Mouse (Mus musculus): Measurements from ENCODE around the gene Tacc3.
A peak's percentile ranks its signal among the peaks of the same experiment; 100 is the strongest.

Gene Tacc3

DNA sequence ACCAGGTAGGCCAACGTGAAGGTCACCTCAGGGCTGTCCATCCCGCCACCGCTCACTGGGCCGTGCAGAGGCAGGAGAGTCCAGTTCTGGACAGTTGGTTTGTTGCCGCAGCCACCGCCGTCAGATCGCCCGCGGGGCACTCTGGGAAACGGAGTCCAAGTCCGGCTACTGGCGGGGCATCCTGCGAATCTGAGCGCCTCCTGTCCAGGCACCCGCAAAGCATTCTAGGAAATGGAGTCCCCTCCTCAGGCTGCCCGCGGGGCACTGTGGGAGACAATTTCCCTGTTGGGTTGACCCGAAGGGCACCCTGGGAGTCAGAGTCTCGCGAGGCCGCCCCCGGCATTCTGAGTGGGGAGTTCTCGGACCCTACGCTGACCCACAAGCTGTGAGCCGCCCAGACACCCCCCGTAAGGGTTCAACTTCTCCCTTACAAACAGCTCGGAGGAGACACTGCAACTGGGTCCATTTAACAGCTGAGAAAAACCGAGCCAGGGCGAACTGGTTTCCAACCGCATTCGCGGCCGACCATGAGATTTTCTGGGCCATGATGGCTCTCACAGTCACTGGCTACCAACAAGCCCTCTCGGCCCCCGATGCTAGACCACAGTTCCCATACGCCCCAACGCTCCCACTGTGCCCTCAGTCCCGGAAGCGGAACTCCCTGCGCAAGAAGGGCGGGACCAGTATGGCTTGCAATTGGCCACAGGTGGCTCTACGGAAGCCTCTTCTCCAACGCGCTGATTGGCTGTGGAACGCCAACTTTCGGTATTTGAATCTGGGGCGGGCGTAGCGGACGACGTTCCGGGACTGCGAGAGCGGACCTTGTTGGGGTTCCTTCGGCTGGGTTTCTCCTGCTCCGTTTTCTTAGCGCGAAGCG is at the start of gene Tacc3, which contains the start of gene Tmem129:
Tacc3 (plus strand) TSS at position 342 of the 877 bp plus-strand sequence.
Tmem129 (minus strand) TSS at position 630 of the 877 bp plus-strand sequence.
- peak; percentile 96 for DNase-seq (ENCODE audit: low spot score in 2 of 2)

DNA sequence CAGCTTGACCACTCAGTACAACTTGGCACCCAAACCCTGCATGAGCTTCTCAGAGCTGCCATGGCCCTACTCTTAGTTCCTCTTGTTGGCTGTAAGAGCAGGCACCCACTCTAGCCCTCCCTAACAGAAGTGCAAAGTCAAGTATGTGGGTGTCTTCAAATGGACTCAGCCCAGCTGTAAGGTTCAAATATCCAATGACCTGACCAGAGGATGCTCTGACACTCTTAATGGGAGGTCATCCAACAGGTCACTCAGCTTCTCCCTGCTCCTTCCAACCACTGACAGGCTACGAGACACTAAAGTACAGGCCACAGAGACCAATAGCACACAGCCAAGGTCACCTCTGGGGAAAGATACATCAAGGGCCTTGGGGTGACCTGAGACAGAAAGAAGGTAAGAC is 48.7 kb upstream of the Tacc3 start:
- no peak for DNase-seq (ENCODE audit: low spot score in 2 of 2)

DNA sequence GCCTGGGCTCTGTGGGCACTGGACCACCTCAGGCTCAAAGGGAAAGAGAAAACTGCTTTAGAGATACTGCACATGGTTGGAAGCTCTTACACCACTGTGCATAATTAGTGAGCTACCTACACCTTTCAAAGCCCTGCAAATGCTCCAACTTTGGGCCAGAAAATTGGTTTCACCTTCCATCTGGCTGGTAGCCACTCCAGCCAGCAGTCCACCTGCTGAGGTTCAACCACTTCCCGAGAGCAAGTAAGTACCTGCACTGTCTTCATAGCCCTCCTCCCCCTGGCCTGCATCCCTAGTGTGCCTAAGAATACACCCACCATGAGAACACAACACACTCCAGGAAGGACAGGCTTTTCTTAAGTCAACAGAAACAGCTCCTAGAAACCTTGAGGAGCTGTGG is 46.1 kb upstream of the Tacc3 start:
- no peak for DNase-seq (ENCODE audit: low spot score in 2 of 2)

DNA sequence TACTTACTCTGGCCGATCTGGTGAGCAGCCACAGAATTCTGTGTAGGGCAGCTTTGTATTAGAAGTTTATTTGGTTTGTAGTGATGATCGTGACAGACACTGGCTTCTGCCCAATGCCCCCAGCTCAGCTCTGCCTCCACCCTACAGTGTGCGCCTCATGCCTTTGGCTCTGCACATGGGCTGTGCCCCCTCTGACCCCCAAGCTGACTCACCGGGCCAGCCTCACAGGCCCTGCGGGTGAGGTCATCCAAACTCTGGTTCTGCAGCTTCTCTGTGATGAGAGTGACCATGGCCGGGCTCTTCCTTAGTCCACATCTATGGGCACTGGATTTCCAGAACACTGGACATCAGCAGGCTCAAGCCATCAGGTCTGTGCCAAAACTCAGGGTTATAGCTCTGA is 43.5 kb upstream of the Tacc3 start:
- DNase-seq (ENCODE audit: low spot score in 2 of 2): no peak

DNA sequence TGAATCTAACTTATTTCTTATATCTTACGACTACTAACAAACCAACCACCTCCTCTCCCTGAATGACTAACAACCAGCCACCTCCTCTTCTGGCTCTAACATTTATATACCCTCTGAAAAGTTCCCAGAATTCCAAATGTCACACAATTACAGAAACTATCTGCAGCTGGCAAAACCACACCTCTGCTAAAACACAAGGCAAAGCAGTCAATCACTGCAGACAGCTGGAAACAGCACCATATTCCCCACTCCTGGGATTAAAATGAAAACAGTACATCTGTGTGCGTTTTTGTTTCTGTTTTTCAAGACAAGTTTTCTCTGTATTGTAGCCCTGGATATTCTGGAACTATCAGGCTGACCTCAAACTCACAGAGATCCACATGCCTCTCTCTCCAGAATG is 35.3 kb upstream of the Tacc3 start:
- no peak for DNase-seq (ENCODE audit: low spot score in 2 of 2)

DNA sequence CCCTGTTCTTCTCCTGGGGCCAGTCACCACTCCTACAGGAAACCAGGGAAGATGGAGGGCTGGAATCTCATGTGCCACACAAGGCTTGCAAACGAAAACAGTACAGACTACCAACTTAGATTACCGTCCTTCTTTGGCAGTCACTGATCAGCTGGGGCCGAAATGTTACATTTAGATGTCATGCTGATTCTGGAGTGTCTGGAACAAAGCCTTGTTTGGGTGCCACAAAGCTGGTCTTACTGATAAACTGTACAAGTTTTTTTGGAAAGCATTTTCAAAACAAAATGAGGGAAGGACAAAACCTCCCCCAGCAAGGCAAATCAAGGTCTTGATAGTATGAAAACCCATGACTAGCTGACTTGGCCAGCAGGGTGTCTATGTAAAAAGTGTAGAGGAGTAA is 34.2 kb upstream of the Tacc3 start:
- DNase-seq (ENCODE audit: low spot score in 2 of 2): no peak

DNA sequence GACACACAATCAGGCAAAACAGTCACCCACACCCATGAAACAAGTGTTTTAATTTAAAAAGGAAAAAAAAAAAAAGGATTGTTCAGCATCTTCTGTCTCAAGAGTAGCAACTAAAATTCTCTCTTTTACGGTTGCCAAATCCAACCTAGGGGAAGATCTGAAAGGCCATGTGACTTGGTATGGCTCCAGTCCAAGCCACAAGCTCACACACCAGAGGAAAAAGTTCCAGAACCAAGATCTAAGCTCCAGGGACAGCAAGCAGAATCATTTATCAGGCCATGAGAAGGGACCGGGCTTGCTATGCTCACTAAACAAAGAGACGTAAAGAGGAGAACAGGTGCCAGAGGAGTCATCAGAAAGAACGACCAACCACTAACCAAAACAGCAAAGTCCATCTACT is 30.0 kb upstream of the Tacc3 start:
- DNase-seq (ENCODE audit: low spot score in 2 of 2): no peak

DNA sequence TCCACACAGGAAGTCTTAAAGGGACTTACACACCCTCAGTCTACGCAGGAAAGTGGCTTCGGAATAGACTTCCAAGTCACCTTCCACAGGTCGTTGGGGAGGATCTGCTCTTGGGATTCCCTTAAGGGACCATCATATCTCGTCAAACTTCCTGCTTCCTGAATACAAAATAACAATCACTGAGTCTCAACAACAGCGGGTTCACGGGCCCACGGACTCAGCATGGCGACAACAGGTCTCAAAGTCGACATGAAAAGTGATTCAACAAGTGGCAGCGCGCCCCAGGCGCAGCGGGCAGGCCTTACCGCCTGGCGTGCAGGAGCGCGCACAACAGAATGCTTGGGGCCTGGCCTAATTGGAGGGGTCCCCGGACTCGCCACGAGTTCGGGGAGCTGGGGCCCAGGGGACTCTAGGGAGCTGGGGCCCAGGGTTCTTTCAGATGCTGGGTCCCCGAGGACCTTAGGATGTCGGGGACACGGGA is 29.1 kb upstream of the Tacc3 start:
- DNase-seq (ENCODE audit: low spot score in 2 of 2): peak in 1 of 2 experiments; percentile 60

DNA sequence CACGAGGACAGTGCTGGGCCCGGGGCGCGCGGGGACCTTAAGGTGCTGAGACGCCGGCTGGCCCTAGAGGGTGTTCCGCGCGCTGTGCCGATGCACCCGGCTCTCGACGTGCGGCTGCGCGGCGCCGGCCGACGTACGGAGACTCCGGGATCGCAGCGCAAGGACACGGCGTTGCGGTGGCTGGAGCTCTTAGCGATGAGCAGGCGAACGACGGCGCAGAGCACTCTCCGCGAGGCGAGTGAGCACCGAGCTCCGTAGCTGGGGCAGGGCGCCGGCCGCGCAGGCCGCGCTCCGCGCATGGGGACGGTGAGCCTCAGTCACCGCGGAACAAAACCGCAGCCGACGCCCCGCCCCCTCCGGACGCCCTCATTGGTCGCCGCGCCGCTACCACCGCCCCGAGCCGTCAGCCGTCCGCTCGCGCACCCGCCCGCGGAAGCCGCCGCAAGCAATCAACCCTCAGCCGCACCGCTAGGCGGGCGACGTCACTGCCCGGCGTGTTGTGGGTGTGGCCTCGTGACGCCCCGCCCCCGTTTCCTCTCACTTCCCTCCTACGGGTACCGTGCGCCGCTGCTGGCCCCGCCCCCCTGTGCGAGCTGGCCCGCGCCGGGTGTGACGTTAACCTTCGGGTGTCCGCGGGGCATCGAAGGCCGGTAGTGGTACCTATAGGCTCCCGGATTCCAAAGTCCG is 28.5 kb upstream of the Tacc3 start, which contains the start of the genes Fam53a and Gm9903:
Fam53a (minus strand) TSS at position 335 of the 687 bp plus-strand sequence.
Gm9903 (plus strand) TSS at position 625 of the 687 bp plus-strand sequence.
- peak; percentile 100 for DNase-seq (ENCODE audit: low spot score in 2 of 2)

DNA sequence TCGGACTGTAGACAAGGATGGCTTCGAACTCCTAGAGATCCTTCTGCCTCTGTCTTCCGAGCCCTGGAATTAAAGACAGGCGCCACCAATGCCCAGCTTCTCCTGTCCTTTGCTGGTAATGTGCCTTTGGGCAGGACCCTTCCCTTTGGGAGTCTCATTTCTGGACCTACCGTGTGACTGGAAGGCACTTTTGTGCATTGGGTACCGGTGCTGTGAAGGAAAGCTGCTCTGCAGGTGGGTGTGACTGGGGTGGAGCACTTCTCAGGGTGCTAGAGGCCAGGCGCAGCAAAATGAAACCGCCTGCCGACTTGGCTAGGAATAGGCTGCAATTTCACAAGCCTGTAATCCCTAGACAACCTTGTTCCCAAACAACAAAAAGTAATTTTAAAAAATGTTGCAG is 27.9 kb upstream of the Tacc3 start:
- DNase-seq (ENCODE audit: low spot score in 2 of 2): peak; percentile 61 to 76

DNA sequence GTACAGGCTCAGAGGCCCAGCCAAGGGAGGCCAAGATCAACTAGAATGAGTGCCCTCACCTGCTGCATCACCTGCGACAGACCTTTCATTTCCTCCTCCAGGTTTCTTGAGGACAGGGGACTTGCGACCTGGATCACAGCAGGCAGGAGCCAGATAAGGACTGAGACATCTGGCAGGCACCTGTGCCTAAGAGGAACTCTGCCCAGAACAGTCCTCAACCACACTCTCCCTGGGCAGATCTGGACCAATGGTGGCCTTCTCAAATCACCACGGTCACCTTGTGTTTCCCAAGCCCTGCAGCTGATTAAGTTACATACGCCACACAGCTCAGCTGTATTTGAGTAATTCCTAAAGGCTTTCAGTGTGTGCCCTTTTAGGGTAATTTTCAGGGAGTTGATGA is 27.3 kb upstream of the Tacc3 start:
- no peak for DNase-seq (ENCODE audit: low spot score in 2 of 2)

DNA sequence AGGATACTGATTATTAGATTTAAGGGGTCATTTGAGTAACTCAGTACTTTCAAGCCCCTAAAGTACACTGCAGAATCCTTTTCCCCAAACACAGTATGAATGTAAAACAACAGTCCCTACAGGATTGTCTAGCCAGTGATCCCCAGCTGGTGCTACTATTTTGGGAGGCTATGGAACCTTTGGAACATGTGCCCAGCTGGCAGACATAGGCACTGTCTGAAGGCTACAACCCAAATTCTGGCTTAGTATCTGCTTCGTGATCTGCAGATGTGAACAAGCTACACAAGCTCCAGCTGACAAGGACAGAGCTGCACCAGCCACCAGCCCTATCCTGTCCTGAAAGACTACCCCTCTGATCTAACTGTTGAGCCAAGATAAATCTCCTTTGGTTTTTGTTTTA is 25.4 kb upstream of the Tacc3 start:
- no peak for DNase-seq (ENCODE audit: low spot score in 2 of 2)

DNA sequence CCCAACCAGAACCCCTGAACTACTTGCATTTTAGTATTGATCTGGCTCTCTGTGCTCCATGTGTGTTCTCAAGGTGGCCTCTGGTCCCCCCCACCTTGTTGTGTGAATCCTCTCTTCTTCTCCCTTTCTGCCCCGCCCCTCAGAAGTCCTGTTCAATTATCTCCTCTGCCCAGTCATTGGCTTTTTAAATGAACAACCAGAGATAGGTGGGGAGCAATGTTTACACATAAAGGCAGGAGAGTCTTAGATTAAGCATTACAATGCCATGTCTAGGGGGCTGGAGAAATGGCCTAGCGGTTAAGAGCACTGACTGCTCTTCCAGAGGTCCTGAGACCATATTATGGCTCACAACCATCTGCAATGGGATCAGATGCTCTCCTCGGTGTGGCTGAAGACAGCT is 22.6 kb upstream of the Tacc3 start:
- DNase-seq (ENCODE audit: low spot score in 2 of 2): no peak

DNA sequence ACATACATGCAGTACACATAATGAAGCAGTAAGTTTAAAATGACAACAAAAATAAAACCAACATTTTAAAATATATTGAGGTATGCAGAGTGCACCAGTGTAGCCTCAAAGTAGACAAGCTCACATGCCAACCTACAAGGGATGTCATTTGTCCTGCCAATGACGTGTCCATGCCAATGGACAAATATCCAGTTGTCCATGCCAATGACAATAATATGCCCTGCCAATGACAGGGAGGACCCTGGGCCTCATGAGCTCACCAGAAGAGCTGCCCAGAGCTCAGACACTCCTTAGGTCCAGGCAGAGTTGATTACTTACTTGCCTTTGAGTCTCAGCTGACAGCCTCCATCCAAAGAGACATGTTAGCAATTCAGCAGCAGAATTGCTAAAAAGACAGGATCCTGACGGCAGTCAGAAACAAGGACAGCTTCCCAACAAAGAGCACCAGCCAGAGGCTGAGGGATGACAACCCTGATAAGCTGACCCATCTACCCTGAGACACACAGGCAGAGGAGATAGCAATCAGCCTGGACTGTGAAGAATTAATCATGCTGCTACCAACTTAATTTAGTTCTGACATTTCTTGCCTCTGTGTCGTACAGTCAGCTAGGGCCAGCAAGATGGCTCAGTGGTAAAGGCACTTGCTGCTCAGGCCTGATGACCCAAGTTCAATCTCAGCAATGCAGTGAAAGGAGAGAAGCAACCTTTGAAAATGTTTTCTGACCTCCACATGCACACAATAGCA is 20.1 kb upstream of the Tacc3 start:
- DNase-seq (ENCODE audit: low spot score in 2 of 2): no peak

DNA sequence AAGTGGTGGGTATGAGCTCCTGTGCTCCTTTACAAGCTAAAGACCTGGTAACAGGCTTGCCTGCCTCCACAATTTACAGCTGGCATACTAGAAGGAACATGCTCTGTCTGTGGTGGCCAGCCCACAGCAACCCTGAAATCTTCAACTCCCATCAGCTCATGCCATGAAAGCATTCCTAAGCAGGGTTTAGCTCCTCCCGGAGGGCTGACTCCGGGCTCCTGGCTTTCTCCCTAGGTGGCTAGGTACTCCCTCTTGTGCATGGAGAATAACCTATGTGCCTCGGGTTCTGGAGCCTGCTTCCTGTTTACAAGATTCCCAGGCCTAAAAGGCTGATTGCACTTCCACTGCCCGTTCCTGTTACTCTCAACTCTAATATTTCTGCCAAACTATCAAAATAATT is 19.1 kb upstream of the Tacc3 start:
- DNase-seq (ENCODE audit: low spot score in 2 of 2): no peak

DNA sequence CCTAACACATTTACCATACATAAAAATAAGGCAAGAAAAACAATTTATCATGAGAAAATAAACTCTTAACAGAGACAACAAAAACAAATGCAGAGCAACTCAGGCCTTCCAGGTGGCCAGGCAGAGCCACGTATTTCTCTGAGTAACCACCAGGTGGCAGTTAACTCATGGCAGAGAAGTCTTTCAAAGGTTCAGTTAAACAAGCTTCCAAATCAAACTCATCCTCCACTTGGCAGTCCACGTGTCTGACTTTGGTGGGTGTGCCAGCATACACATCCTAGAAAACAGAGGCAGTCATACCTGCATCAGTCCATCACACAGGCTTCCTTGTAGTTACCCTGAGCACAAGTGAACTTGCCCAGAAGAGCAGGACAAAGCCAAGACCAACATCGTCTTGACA is 17.3 kb upstream of the Tacc3 start:
- peak in 1 of 2 experiments; percentile 42 for DNase-seq (ENCODE audit: low spot score in 2 of 2)

DNA sequence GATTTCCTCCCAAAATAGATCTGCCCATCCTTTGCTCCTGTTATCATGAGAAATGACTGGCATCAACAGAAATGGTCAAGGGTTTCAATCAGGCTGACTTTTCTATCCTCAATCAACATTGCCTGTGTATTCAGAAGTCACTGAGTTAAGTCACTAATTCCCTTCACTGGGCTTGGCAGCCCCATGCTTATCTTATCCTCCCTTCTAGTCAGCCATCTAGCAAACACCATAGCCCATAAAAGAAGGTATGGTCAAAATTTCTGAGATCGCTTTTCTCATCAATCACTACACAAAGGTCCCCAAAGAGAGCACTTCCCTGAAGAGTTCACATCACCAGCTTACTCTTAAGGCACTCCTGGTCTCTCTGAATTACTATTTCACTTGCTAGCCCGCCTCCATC is 6.9 kb upstream of the Tacc3 start:
- DNase-seq (ENCODE audit: low spot score in 2 of 2): no peak

DNA sequence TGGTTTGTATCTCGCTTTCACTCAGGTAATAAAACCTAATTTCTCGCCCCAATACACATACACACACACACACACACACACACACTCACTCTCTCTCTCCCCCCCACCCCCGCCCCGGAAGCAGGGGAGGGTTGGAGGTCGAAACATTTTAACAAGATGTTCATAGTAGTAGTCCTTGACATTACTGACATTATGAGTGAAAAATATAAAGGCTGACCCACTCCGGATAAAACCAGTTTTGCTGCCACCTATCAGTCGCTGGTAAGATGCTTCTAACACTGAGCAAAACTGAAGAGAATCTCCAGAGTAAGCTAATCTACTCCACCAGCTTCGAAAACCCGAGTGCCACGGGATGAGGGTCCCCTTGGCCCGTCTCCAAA is 6.4 kb upstream of the Tacc3 start:
- DNase-seq (ENCODE audit: low spot score in 2 of 2): peak in 1 of 2 experiments; percentile 16

DNA sequence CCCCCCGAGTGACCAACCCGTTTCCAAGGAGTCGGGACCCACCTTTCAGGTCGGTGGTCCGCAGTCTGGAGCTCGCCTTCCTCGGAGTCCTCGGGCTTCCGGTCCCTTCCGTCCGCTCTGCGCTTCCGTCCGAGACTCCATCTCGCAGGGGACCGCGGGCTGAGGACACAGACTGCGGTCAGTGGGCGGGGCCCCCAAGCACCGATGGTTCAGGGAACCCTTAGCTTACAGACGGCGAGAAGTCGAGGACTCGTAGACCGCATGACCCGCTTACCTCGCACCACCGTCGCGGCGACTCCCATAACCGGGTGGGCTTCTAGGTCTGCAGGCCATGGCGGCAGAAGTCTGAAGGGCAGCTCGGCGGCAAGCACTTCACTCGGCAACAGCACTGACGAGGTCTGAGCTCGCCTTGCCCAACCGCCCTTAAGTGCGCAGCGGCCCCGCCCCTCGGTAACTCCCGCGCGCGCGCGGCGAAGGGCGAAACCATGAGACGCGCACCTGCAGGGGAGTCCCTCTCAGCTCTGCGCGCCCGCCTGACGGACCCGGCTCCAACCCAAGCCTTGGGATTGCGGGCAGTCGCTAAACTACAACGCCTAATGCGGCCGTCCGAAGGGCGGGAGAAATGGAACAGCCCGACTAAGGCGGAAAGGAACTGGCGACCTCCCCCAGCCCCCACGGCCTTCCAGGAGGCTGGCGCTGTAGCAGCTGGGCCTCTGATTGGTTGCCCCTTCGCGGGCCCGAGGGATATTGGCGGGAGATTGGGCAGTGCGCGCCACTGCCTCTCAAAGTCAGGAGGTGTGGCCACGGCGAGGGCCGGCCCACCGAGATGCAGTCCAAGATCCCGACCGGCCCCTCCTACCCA is 5.8 kb upstream of the Tacc3 start, which contains the start of gene Slbp:
Slbp (minus strand) TSS at position 654 of the 862 bp plus-strand sequence.
- DNase-seq (ENCODE audit: low spot score in 2 of 2): peak; percentile 94 to 98

DNA sequence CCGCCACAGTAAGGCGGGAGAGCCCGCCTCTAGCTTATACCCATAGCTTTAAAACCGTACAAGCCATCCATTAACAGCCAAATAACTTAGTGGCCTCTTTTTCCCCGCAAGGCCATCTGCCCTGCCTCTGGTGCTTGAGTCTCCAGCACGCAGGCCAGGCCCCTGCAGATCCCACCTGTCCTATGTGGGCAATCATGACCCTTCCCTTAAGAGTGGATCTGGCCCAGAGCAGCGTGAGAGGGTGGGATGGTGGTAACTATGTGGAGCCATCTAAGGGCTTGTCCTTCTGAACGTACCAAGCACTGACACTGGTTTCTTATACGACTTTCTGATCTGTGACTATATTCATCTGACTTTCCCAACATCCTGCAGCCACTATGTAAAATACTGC is 5.2 kb upstream of the Tacc3 start:
- no peak for DNase-seq (ENCODE audit: low spot score in 2 of 2)

DNA sequence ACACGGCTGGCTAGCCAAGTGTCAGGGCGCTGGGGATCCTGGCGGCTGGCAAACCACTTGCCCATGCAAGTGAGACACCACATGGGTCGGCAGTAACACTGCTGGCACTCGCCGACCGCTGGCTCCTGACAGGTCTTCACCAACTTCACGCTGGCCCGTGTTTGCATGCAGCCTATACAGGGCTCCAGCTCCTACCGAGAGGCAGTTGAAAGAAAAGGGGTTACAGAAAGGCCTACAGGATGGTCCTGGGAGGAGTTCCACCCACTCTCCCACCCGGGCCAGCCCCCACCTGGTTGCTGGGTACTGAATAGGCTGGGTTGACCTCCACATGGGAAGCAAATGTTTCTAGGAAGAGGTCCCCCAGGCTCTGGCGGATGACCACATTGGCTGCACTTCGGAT is 3.5 kb upstream of the Tacc3 start:
- DNase-seq (ENCODE audit: low spot score in 2 of 2): peak in 1 of 2 experiments; percentile 15

Data from spleen, postnatal 4 days (tissue).